Mouse (Mus musculus) liver, embryonic 14.5 days (tissue): ENCODE results near the gene Dyx1c1.

Experiments used
- CTCF ChIP-seq: IDR thresholded peaks from 2 replicates; pipeline ENCODE4 v1.5.1; 2016; ENCODE audit warnings: antibody characterized with exemption, low read depth, control low read depth
- EP300 ChIP-seq: IDR thresholded peaks from 2 replicates; pipeline ENCODE4 v1.6.1; 2016; ENCODE audit warnings: antibody characterized with exemption, low read depth

DNA sequence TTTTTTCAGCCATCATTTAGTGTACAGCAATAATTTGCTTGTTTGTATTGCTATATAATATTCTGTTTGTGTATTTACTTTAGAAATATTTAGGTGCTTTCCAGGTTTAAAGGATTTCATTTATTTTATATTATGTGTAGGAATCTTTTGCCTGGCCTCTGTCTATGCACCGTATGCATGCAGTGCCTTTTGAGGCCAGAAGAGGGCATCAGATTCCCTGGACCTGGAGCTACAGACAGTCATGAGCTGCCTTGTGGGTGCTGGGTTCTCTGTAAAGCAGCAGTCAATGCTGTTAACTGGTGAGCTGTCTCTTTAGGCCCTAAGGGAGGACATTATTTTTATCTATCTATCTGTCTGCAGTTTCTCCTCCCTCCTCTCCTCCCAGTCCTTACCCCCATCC, 3.0 kb upstream of the Dyx1c1 start:
- TF ChIP-seq CTCF (peak; percentile 83), EP300 (no peak)
